Mouse (Mus musculus) kidney, adult 2 months (tissue): Measurements from ENCODE around the gene Nelfcd.

Experiments
- CTCF ChIP-seq: fragments of 200-500 bp; conservative IDR thresholded peaks from 2 replicates; pipeline ENCODE4 v1.5.1; 2011; ENCODE audit warnings: low read depth, mild to moderate bottlenecking, control low read depth, low read length, moderate library complexity, mixed read lengths; ENCODE audit not compliant: insufficient read depth, insufficient read length
- POLR2A ChIP-seq: fragments of 200-500 bp; IDR thresholded peaks from one replicate; pipeline ENCODE4 v1.6.1; 2011; ENCODE audit warnings: low read depth, low read length, control low read depth

GRCm38 (mm10) chr2:174436076-174436701 lies 20.6 kb downstream of the Nelfcd start:
- TF ChIP-seq CTCF, result no peak
- TF ChIP-seq POLR2A, result no peak
